Mouse (Mus musculus) C2C12 (cell line): ENCODE results near the gene Abhd16a.

Source experiments
- CEBPB ChIP-seq: IDR thresholded peaks from one replicate; pipeline ENCODE4 v1.6.1; 2011; ENCODE audit warnings: low read depth, mild to moderate bottlenecking, control low read depth, moderate library complexity
- CTCF ChIP-seq: IDR thresholded peaks from one replicate; pipeline ENCODE4 v1.5.1; 2011; ENCODE audit not compliant: control insufficient read depth, insufficient read depth, insufficient read length
- FOSL1 ChIP-seq: IDR thresholded peaks from one replicate; pipeline ENCODE4 v1.8.0; 2011; ENCODE audit warnings: mild to moderate bottlenecking, low read length; ENCODE audit not compliant: poor library complexity, insufficient read depth, severe bottlenecking
- MAX ChIP-seq: IDR thresholded peaks from one replicate; pipeline ENCODE4 v1.6.1; 2011; ENCODE audit warnings: mild to moderate bottlenecking, control low read depth
- MYOD1 ChIP-seq: IDR thresholded peaks from one replicate; pipeline ENCODE4 v1.6.1; 2011; ENCODE audit warnings: low read depth; ENCODE audit not compliant: control insufficient read depth, insufficient read length
- MYOG ChIP-seq: IDR thresholded peaks from one replicate; pipeline ENCODE4 v1.6.1; 2011; ENCODE audit not compliant: control insufficient read depth, insufficient read length; ENCODE audit errors: extremely low read depth
- USF1 ChIP-seq: IDR thresholded peaks from one replicate; pipeline ENCODE4 v1.6.1; 2011; ENCODE audit warnings: low read depth, mild to moderate bottlenecking, control low read depth, moderate library complexity

DNA sequence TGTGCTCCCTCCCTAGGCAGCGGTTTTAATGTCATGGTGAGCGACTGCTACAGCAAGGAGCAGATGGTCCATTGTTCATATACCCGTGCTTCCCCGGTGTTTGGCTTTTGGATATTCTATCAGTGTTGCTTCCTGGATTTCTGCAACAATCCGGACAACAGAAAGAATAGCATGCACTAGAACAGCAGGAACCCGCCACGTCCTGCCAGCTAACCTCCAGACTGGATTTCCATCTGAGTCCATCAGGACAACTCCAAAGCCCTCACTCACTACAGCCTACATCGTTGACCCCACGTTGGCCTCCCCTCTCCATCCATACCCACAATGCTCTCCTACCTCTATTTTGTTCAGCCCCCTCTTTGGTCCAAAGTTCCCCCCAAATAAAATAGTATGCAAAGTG lies 22.7 kb downstream of the Abhd16a start:
- TF ChIP-seq MYOG, result no peak
- no peak for TF ChIP-seq CTCF
- no peak for TF ChIP-seq USF1
- no peak for TF ChIP-seq MAX
- no peak for TF ChIP-seq CEBPB
- TF ChIP-seq FOSL1, result no peak
- TF ChIP-seq MYOD1, result no peak
